Mouse (Mus musculus) E14TG2a.4 (cell line): ENCODE results near the gene Gm49384.

ENCODE experiments used
- H3K27me3 ChIP-seq: 2 replicates; pipeline ENCODE4 v1.6.1; 2014; ENCODE audit warnings: low read length, control low read depth; ENCODE audit not compliant: insufficient read depth
- H3K36me3 ChIP-seq: 2 replicates; pipeline ENCODE4 v1.6.1; 2014; ENCODE audit warnings: low read length, control low read depth; ENCODE audit not compliant: insufficient read depth
- H3K4me1 ChIP-seq: replicated peaks from 2 replicates; pipeline ENCODE4 v1.6.1; 2014; ENCODE audit warnings: low read depth, low read length, control low read depth
- H3K4me3 ChIP-seq: replicated peaks from 2 replicates; pipeline ENCODE4 v1.5.1; 2014; ENCODE audit warnings: mild to moderate bottlenecking, low read length
- H3K9me3 ChIP-seq: 2 replicates; pipeline ENCODE4 v1.6.1; 2014; ENCODE audit warnings: low read length, control low read depth
- CTCF ChIP-seq: conservative IDR thresholded peaks from 2 replicates; pipeline ENCODE4 v1.5.1; 2014; ENCODE audit warnings: low read length
- NANOG ChIP-seq: IDR thresholded peaks from 2 replicates; pipeline ENCODE4 v1.6.1; 2014; ENCODE audit warnings: borderline replicate concordance, low read length, mixed read lengths
- POU5F1 ChIP-seq: IDR thresholded peaks from 2 replicates; pipeline ENCODE4 v1.6.1; 2014; ENCODE audit warnings: low read length, borderline replicate concordance

Gene Gm49384

GRCm38 (mm10) chr12:69150049-69150448 is 54.0 kb downstream of the Gm49384 start:
- Histone ChIP-seq H3K9me3 (no peaks in the 10 kb centered on the region), H3K4me1 (peaks cover 5% of the 10 kb centered on the region), H3K36me3 (no peaks in the 10 kb centered on the region), H3K4me3 (no peak overlapping the region), H3K27me3 (no peaks in the 10 kb centered on the region)
- no peak for TF ChIP-seq POU5F1
- no peak for TF ChIP-seq CTCF
- no peak for TF ChIP-seq NANOG

DNA sequence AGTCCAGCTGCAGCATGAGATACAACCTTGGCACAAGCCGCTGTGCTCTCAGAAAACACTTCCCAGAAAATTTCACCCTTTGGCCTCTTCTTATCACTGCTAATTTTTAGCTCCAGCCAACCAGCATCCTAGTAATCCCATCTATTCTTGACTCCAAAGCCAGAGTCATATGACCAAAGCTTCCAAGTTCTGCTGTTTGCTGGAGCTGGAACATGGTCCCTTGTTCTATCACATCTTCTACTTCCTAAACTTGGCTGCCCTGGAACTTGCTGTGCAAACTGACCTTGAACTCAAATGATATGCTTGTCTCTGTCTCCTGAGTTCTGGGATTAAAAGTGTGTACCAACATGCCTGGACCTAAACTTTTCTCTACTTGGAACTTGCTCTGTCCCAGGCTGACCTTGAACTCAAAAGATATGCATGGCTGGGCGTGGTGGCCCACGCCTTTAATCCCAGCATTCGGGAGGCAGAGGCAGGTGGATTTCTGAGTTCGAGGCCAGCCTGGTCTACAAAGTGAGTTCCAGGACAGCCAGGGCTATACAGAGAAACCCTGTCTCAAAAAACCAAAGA is 56.8 kb downstream of the Gm49384 start:
- H3K36me3 ChIP-seq = no peaks in the 10 kb centered on the region
- peaks cover 12% of the 10 kb centered on the region for H3K4me1 ChIP-seq
- H3K9me3 ChIP-seq = no peaks in the 10 kb centered on the region
- H3K27me3 ChIP-seq = no peaks in the 10 kb centered on the region
- H3K4me3 ChIP-seq = no peak overlapping the region
- TF ChIP-seq NANOG (no peak), CTCF (no peak), POU5F1 (no peak)

GRCm38 (mm10) chr12:69143460-69143859 is 60.6 kb downstream of the Gm49384 start:
- no peaks in the 10 kb centered on the region for H3K9me3 ChIP-seq
- H3K27me3 ChIP-seq = no peaks in the 10 kb centered on the region
- no peaks in the 10 kb centered on the region for H3K36me3 ChIP-seq
- H3K4me1 ChIP-seq = peaks cover 15% of the 10 kb centered on the region
- H3K4me3 ChIP-seq = no peak overlapping the region
- TF ChIP-seq NANOG (no peak), CTCF (no peak), POU5F1 (no peak)

GRCm38 (mm10) chr12:69139841-69140240 is 64.2 kb downstream of the Gm49384 start:
- no peaks in the 10 kb centered on the region for H3K9me3 ChIP-seq
- no peak overlapping the region for H3K4me3 ChIP-seq
- H3K27me3 ChIP-seq = no peaks in the 10 kb centered on the region
- TF ChIP-seq NANOG = no peak
- TF ChIP-seq POU5F1 = no peak
- no peak for TF ChIP-seq CTCF
- H3K4me1 ChIP-seq = peaks cover 11% of the 10 kb centered on the region
- H3K36me3 ChIP-seq = no peaks in the 10 kb centered on the region
